Mouse (Mus musculus) adrenal gland, postnatal 0 days (tissue): ENCODE measurements around the gene Sbf2. TPM values are rescaled to one million over a fixed set of nuclear protein-coding genes. Genes with fewer than 3 reads are reported as not detected.

ENCODE experiments used
- polyA plus RNA-seq: library from polyadenylated mRNA; unstranded; fragments of >200 nt; fragmentation: Nextera tagmentation; extraction: Ambion mirVana; gene quantifications from 2 replicates; pipeline ENCODE4 v1.2.1, GENCODE M21; 2015

Sbf2 gene
- polyA plus RNA-seq: 17.0 and 24.9 TPM in 2 replicates

DNA sequence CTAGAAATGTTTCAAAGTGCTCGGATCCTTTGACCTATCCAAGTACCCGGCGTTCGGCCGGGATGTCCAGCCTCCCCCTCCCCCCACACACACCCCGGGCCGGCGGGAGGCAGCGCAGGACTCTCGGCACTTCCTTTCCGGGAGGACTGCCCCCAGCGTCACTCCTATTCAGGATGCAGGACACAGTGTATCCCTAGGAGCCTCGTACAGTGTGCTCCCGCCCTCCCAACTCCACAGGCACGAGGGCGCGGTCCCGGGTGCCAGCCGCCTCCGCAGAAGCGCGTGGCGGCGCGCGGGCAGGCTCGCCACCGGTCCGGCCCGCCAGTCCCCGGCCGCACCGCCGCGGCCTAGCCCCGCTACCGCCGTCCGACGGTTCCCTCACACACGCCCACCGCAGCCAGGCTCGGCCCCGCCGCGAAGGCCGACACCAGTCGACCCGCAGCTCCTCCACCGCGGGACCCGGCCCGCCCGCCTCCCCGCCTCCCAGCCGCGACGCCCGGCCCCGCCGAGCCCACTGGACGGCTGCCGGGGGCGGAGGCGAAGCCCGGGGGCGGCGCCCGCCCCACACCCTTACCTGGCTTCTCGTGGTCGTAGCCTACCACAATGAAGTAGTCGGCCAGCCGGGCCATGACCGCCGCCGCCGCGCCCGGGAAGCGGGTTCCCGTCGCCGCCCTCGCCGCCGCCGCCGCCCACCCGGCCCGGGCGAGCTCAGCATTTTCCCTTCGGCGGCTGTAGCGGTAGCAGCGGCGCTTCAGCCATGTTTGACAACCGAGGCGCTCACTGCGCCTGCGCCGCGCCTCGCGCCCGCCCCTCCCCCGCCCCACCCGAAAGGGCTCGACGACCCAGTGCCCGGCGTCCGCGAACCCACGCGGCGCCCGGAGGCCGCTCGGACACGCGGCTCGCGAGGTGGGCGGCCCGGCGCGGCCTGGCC, at the start of gene Sbf2:
Sbf2 (minus strand) TSS at position 790 of the 931 bp plus-strand sequence.

DNA sequence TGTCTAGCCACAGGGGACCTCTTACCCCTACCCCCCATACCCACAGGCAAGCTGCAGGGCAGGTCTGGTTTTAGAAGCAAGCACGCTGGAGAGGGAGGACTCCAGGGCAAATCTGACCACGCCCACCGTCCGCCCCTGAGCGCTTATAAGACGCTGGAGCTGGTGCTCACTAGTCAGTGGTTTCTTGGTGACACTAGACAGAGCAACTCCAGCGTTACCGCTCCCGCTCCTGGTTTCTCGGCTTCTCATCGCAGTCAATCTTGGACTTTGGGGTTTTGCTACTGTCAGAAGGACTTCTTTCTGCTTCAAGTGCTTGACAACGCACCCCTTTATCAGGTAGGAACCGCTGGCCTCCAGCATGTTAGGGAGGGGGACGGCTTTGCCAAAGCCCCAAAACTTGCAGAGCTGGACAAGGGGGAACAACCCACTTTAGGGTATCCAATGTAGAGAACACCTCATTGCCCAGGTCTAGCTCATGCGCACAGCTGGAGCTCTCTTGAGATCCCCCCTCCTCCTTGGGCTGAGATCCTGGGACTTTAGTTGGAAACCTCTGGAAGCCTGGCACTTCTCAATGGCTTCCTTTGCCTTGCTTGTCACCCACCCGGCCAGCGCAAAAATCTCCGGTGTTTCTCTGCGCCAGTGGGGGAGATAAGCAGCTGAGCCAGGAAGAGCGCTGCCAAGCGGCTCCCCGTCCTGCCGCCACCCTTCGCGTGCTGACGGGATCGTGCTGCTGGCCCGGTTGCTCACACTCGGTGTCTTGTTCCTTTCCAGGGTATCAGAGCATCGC, 13.0 kb upstream of the Sbf2 start, which contains the start of gene Adm:
Adm (plus strand) TSS at position 176 of the 787 bp plus-strand sequence.

Other genes with a start within 250 kb of the Sbf2 start
- 34.3 and 57.5 TPM in 2 replicates for gene Adm, start 12.7 kb upstream of the Sbf2 start, polyA plus RNA-seq
- 18.6 and 29.2 TPM in 2 replicates for gene Ampd3, start 153.3 kb upstream of the Sbf2 start, polyA plus RNA-seq
- gene Rnf141, start 229.5 kb upstream of the Sbf2 start, polyA plus RNA-seq: 26.3 and 30.3 TPM in 2 replicates
- 35.3 and 46.8 TPM in 2 replicates for gene Lyve1, start 248.3 kb upstream of the Sbf2 start, polyA plus RNA-seq